Mouse (Mus musculus) granulocyte monocyte progenitor cell, adult 5-6 weeks (primary cell): ENCODE data around the gene Sh3glb1. TPM values are rescaled to one million over a fixed set of nuclear protein-coding genes. Genes with fewer than 3 reads are reported as not detected.
"Not testable (repeated sequence)": the region's sequence is repeated elsewhere in the genome, so short reads cannot be mapped to it uniquely, and the experiment has no call there.

ENCODE experiments used
- ATAC-seq: replicated peaks from 2 replicates; pipeline ENCODE4 v1.8.0; 2016; ENCODE audit warnings: mild to moderate bottlenecking, moderate TSS enrichment, inconsistent platforms; ENCODE audit not compliant: poor library complexity, severe bottlenecking
- total RNA-seq, 2 experiments: library from RNA; stranded (forward) in 1 of 2; stranded (reverse) in 1 of 2; fragments of 200-712, 200-1000 nt in 1 of 2; fragments of >200 nt in 1 of 2; fragmentation: Nextera tagmentation in 1 of 2; gene quantifications; 2 replicates each; pipeline ENCODE4 v1.2.3; 2014 to 2017

Sh3glb1 gene
- total RNA-seq (2014; fragmentation: Nextera tagmentation) (34.9 and 35.1 TPM in 2 replicates), total RNA-seq (2017) (18.2 and 26.6 TPM in 2 replicates)

DNA sequence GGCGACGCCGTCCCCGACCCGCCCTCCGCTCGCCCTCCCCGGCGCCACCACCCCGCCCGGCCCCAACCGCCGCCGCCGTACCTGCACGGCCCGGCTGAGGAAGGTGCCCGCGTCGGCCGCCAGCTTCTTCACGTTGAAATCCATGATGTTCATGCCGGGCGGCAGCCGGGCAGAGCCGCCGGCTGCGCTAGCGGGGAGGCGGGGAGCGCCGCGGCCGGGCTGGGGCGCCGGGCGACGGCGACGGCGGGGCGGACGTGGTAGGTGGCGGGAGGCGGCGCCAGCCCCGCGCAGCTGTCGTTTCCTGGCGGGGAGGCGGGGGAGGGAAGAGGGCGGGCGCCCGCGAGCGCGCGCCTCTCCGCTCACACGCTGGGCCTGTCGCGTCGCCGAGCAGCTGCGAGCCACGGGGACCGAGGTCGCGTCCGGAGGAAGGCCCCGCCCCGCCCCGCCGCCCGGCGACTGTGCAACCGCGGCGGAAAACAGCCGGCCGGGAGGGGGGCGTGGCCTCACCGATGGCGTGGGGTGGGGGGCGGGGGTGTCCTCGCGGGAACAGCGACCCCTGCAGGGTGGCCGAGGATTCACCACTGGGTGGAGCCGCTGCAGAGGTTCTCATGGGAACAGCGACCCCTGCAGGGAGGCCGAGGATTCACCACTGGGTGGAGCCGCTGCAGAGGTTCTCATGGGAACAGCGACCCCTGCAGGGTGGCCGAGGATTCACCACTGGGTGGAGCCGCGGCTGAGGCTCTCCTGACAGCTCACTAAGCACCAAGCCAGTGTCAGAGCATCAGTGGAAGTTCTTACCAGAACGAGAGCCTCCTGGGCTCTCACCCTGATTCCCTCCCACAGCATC is at the start of gene Sh3glb1:
Sh3glb1 (minus strand) TSS at position 435 of the 847 bp plus-strand sequence.
- ATAC-seq = peak; percentile 81

DNA sequence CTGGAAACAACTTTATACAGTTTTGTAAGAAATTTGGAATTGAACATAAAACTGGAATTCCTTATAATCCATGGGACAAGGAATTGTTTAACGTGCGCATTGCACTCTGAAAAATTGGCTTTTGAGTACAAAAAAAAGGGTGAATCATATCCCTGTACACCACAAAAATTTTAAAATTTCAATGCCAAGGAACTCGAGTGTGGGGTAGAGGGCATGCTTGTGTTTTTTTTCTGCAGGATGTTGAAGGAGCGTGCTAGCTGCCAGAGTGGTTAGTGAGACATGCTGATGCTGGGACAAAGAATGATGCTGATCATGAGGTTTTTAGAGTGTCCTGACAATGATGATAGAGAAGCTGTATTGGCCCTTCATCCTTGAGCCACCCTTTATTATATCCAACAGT is 45.0 kb upstream of the Sh3glb1 start:
- ATAC-seq = no peak

DNA sequence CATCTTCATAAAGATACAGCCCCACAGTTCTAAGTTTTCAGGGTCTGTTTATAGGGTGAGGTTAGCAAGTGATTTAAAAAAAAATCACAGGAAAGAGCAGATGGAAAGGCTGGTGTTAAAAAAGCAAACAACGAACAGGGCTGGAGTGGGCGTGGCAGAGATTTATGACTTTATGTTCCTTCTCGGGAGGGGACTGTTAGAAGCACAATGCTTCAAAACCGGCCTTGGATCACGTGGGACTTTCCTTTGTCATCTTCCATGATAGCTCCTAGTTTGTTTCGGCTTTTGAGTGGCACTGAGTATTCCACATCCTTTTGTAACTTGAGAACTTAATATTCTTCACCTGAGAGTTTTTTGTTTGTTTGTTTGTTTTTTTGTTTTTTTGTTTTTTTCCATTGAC is 41.3 kb upstream of the Sh3glb1 start:
- ATAC-seq = no peak

DNA sequence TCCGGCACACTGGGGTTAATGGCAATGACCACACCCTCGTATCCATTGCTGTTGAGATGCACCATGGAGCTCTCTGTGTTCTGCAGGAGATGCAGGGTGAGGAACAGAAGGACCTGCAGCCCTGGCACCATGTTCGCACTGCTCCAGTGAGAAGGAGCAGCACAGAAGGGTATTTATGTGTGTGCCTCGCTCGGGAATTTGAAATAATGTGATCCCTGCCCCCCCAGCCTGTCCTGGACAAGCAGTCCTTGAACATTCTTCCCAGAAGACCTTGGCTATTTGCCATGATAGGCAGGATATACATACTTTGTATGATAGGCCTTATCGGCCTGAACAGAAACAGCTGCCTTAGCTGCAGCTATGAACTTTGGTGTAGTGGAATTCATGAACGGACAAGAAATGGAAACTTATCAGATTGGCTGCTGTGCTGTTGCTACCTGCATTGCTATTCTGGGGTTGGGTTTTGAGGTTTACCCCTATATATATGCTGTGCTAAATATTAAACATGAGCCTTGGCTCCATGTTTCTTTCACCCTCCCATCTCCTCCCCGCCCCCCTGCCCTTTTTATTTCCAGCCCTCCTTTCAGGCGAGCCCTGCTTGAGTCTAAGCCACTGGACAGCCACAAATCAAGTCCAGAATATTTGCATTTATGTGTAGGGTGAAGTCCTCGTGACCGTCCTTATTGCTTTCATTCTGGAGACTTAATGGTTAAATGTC is 40.6 kb upstream of the Sh3glb1 start, which contains the start of gene Clca3a1:
Clca3a1 (minus strand) TSS at position 386 of the 718 bp plus-strand sequence.
- ATAC-seq = no peak

DNA sequence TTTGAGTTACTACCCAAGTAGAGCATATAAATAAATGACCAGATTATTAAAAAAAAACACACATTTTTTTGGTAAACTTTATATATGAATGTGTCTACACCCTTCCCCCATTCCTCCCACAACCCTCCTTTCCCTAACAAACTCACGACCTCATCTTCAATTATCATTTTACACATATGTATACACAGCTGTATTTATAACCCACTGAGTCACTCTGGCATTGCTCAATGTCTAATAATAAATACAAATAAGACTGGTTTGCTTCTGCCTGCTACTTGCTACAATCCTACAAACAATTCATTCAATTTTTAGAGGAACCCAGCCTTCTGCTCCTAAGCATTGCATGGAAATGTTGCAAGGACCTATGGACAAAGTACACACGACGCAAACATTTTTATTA is 39.6 kb upstream of the Sh3glb1 start:
- ATAC-seq = no peak

DNA sequence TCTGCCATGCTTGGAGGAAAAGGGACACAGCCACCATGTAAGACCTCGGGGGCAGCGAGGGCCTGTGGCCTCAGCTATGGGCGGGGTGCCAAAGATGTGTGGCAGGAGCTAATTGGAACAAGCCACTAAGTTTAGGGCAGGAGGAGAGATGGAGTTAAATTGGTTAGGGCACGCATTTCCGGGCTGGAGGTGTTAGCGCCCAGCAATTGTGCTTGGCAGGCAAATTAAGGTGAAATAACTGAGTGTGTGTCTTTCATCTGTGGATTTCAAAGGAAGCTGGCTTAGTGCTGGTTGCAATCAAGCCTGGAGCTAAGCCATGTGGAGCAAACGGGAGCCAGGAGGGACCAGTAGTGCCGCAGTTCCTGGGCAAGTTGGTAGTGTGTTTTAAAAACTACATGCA is 36.0 kb upstream of the Sh3glb1 start:
- ATAC-seq = not testable (repeated sequence)

DNA sequence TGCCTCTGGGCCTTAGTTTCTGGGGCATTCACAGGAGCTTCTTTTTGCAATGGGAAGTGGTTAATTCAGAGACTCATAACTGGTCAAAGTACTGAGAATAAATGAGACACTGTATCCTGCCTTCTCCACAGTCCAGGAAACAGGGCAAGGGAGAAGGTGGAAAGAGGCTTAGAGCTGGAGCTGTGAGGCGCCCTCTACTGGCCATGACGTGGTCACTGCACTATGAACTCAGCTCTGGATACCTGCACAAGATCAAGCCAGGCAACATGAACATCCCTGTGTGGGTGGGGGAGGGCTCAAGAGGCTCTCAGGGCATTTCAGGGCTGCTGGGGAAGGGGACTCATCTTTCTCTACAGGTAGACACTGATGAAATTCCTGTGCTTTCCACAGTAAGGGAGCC is 33.0 kb upstream of the Sh3glb1 start:
- ATAC-seq = peak; percentile 84

DNA sequence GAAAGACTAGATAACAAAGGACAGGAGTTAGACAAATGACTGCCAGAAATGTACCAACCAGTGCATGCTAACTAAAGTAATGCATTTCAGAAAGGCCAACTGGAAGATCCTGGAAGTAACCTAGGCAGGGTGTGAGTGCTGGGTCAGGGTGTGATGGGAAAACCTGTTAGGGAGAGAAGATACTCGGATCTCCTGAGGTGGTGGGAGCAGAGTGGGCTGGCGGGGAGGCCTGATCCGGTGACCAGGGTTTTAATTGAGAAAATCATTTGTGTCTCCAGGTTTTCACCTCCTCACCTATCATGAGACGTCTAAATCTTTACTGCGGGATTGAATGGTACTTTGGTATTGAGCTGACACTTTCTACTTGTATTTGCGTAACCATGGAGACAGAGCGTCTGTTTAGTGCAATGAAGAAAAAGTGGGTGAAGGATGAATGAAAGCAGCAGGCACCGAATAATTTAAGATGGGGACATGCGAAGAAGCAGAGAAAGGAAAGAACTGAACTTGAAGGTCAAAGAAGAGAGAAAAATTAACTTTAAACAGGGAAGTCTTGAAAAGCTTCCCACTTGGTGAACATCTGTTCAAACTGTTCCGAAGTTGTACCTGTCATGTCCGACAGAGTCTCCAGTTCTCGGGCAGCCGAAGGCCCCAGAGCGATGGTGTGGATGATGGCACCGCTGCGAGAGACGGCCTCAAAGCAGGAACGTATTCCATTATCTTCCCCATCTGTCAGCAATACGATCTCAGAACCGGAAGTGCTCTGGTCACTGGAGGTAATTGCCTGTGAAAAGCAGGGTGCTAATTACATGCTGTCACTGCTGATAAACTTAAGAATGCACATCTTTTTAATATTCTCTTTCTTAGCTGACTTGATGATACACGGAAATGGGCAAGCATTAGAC is 29.2 kb upstream of the Sh3glb1 start:
- not testable (repeated sequence) for ATAC-seq

DNA sequence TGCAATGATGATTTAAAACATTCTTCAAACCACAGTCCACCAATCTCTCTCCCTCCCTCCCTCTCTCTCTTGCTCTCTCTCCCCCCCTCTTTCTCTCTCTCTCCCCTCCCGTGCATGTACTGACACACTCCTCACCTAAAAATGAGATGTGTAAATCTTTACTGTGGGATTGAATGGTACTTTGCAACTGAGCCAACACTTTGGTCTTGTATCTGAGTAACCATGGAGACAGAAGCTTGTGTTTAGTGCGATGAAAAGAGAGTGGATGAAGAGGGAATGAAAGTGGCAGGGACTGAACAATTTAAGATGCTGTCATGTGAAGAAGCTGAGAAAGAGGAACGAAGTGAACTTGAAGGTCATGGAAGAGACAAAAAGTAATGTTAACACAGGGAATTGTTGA is 27.6 kb upstream of the Sh3glb1 start:
- ATAC-seq = not testable (repeated sequence)

DNA sequence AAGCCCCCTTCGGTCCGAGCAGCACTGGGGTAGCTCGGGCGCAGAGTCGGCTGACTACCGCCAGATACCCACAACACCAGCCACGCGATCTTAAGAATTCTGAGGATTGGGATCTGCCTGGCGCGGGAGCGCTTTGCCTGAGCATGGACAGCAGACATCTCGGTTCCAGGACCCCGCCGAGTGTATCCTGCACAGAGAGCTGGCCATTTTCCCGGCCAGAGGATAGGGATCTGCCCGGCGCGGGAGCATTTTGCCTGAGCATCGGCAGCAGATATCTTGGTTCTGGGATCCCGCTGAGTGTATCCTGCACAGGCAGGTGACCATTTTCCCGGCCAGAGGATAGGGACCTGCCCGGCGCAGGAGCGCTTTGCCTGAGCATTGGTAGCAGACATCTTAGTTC is 18.3 kb upstream of the Sh3glb1 start:
- not testable (repeated sequence) for ATAC-seq

DNA sequence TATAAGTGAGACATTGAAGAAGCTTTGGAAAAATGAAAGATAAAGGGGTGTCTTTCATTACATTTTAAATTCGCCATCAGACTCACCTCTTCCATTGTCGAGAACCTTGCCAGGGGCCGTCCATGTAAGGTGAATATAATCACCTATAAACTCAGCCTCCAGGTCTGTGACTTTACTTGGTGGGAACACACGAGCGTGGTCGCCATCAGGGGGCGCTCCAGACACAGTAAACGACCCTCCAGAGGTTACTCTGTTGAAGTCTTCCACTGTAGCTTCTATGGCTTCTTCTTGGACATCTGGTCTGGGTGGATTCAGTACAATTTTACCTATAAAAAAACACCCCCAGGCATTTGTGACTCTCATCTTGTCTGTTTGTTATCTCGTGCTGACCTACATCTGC is 16.7 kb upstream of the Sh3glb1 start:
- peak; percentile 63; the same call in 1 of the 2 replicates for ATAC-seq

DNA sequence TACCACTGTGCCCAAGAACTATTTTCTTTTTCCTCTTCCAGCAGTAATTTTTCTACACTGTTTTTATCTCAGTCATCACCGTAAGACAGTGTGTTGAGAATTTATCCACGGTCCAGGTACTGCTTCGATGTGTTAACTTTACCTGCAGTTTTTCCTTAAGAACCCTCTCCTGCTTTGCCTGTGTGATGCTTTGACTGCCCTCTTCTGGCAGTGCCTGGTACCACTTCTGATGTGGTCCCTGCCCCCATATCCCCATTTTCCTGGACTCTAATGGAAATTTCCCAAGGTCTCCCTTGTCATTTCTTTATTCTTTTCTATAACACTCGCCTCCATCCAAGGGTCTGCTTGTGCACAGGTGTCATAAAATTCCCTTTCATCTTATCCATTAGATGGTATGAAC is 3.3 kb upstream of the Sh3glb1 start:
- ATAC-seq = no peak

DNA sequence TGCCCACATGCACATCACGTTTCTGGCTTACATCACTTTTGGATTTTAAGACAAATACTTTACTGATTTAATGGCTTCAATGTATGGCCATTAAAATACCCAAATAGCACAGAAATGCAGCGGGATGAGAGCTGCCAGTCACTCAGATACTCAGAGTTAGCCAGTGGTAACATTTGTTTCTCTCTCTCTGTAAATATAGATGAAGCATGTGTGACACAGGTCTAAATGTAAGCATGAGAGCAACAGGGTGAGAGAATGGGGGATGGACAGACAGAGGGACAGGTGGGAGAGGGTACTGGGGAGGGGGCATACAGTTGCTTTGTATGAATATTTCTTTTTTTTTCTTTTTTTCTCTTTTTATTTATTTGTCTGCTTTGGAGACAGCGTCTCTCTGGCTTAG is 2.4 kb upstream of the Sh3glb1 start:
- not testable (repeated sequence) for ATAC-seq

DNA sequence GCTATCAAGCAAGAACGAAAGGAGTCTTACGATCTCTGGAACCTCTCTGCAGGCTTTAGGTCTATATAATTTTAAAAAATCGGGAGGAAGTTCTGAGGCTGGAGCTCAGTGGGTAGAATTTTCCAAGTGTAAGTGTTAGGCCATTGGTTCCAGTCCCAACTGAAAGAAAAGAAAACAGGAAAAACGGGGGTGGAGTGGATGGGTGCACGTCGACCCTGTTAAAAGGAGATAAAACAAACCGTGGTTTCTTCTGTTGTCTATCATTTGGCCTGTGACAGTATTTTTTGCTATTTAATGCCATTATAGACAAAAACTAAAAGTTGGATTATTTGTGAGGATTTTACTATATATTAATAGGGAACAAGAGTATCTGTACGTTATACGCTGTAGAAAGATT is 1.7 kb upstream of the Sh3glb1 start:
- no peak for ATAC-seq

DNA sequence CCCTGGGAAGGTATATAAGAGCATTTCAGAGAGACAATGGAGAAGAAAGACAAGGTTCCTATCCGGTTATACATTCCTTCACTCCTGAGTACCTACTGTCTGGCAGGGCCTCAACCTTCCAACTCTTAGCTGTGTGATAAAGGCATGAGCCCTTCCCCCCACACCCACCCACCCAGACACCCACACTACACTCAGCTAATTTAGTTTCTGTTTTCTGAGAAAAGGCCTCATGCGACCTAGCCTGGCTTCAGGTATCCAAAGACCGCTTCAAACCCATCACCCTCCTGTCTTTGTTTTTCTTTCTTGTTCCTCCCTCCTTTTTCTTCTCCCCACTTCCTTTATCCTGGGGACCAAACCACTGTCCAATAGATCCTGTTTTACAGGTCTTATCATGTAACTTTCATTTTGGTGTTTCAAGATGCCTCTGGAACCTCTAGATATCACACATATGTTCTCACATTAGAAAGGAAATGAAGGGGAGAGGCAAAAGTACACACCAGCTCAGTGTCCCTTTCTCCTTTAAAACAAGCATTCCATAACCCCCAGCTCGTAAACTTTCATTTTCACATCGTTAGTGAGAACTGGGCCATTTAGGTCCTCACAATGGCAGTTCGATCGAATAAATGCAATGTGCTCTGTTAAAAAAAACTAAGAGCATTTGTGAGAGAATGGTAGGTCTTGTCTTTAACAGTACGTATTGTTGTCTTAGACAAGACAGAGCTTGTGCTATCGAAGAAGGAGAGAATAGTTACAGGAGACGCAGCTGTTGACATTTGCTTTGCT is 1.1 kb upstream of the Sh3glb1 start:
- no peak for ATAC-seq

DNA sequence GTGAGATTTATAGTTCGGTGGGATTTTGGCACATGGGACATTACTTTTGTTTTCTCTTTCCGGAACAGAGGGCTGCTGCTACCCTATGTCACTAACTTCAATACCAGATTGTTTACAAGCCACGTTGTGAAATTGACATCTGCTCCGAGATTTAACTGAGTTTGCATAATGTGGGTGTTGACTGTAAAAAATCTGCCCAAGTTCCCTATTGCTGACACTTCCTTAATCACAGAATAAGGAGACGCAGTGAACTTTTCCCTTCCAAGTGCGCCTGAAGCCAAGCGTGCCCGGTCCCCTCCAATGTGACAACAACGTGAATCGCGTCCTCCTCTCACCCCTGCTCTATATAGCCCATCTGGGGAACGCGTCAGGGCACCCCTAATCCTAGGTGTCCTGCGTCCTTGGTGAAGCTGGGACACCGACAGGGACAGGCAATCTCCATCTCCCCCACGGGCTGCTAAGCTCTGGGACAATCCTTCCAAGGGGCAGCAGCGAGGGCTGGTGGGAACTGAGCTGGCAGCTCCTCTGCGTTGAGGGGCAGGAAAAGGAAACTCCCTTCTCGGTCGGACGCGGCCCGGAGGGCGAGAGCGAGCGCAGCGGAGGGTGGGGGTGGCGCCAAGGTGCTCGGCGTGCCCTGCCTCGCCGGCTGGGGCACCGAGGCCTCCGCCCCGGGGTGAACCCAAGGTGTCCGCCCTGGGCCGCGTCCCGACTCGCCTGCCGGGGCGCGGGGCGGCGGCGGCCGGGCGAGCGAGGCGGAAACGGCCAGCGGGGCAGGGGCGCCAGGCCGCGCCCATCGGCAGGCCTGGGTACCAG is 841 bp downstream of the Sh3glb1 start:
- peak; percentile 57 for ATAC-seq

DNA sequence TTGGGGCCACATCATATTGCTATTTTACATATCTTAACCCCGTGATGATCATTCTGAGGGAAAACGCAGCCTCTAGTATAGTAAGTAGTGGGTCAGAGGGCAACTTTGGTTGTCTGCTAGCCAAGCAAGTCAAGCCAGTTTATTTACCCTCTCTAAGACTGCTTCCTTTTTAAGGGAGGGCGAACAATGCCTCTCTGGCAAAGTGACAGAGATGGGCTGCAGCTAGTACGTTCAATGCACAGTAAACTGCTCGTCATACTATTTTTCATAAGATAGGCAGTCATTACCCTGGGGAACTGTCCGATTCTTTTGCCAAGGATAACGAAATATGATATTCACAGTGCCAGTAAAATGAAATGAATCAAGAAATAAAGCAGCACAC is 1.4 kb downstream of the Sh3glb1 start:
- ATAC-seq = peak; percentile 0; the same call in 1 of the 2 replicates

DNA sequence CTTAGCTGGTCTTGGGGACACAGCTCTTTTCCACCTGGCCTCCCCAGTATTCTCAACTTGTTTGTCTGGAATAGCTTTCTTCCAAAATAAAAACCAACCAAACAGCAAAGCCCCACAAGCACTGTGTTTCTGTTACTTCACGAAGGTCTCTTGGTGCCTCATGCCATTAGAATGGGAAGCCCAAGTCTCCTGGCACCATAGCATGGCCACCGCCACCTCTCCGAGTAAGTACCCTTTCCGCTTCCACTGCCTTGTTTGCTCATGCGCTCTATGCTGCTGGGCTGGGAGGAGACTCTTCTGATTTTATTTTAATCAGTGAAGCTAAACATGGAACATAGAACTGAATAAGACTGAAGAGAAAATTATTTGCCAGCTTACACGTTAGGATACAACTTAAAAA is 2.3 kb downstream of the Sh3glb1 start:
- ATAC-seq = no peak

DNA sequence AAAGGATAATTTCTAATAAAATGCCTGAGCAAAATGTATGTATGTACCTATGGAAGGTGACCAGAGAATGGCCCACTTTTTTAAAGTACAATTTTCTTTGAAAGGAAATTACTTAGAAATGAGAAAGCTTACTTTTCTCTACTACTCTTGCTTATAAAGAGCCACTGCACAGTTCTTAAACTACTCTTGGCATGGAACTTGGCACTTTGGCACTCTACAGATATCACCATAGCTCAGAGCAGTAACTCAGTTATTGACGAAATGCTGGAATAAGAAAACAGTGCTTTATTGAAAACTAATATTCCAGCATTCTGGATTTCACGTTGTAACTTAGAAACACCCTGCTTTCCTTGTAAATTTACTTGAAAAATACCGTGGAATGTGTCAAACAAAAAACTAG is 3.0 kb downstream of the Sh3glb1 start:
- ATAC-seq = no peak
